Mouse (Mus musculus): Measurements from ENCODE around the gene Defb36.

Gene Defb36

GRCm38 (mm10) chr2:152604057-152604456 lies at the start of gene Defb36:
TSS of gene Defb36 (plus strand) at chr2:152604327.
- DNase-seq (ENCODE audit: low spot score in 2 of 2), result no peak

- DNase-seq (ENCODE audit: low spot score in 2 of 2), result no peak
Measured at GRCm38 (mm10) chr2:152556655-152557054, 47.5 kb upstream of the Defb36 start.

GRCm38 (mm10) chr2:152569038-152569437 lies 35.1 kb upstream of the Defb36 start, which contains the start of gene Gm17416:
TSS of gene Gm17416 (plus strand) at chr2:152569338.
- no peak for DNase-seq (ENCODE audit: low spot score in 2 of 2)

GRCm38 (mm10) chr2:152569881-152570280 lies 34.2 kb upstream of the Defb36 start:
- no peak for DNase-seq (ENCODE audit: low spot score in 2 of 2)

DNA sequence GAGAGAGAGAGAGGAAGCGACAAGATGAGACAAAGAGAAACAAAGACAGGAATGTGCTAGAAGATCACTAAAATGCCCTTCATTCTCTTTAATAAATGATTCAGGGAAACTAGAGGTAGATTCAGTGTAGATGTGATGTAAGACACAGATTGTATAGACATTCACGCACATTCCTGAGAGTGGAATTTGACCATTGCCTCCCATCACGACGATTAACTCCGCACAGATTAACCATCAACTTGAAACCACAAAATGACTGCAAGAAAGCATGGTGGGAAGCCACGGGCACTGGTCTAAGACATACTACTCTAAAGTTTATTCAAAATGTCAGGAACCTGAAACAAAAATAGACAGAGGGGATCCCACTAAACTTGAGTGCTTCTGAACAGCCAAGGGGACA lies 33.8 kb upstream of the Defb36 start:
- no peak for DNase-seq (ENCODE audit: low spot score in 2 of 2)

DNA sequence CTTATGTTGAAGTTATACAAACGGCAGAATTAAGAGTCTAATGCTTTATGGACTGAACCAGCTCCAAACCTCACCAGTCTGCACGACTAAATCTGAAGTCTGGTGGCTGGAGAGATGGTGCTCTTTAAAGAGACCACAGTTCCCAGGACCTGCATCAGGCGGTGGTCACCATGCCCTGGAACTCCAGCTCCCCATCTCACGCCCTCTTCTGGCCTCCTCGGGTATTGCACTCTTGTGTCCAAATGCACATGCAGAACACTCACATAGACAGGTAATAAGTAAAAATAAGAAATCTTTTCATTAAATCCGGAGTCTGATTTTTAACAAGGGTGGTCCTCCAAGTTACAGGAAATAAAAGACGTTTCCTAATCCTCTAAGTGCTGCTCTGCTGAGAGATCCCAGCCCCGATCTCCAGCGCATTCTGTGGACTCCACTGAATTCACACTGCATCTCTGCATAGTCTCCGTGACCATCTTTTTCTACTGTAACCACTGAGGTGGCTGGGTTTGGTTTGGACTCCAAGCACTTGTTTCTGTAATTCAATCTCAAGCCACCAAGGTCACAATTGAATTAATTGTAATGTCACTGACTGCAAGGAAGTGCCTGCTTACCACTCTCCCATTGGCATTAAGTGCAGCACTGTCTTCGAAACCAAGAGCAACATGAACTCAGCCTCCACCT lies 31.9 kb upstream of the Defb36 start, which contains the start of gene Defb21:
Defb21 (plus strand) TSS at position 631 of the 681 bp plus-strand sequence.
- no peak for DNase-seq (ENCODE audit: low spot score in 2 of 2)

- no peak for DNase-seq (ENCODE audit: low spot score in 2 of 2)
Measured at GRCm38 (mm10) chr2:152573484-152573883, 30.6 kb upstream of the Defb36 start.

- DNase-seq (ENCODE audit: low spot score in 2 of 2), result no peak
Measured at GRCm38 (mm10) chr2:152580107-152580506, 24.0 kb upstream of the Defb36 start, which contains the start of gene Defb19. TSS of gene Defb19 (minus strand) at chr2:152580312.

GRCm38 (mm10) chr2:152580612-152581011 lies 23.5 kb upstream of the Defb36 start:
- no peak for DNase-seq (ENCODE audit: low spot score in 2 of 2)

DNA sequence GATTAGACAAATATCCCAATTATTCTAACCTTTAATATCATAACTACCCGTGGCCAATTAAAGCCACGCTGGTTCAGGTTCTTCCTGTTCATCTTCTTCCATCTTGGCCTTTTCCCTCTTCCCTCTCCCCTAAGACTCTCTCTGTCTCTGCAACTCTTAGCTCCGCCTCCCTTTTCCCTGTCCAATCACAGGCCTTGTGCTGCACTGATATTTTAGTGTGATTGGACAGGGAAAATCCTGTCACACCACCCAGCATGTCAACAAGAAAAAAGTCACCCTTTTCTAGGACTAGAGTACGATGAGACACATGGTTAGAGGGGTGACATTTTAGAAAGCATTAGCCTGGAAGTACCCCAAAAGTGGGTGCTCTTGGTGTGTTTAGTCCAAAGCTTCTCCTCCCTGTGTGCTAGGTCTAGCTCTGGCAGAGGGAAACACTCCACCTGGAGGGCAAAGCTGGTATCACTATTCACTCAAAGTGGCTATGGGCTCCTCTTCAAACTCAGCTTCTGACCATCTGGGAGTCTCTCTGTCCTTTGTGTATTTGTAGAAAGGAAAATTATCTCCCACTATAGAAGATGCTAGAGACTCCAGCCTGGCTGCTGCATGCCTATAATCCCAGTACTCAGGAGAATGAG lies 17.1 kb upstream of the Defb36 start:
- no peak for DNase-seq (ENCODE audit: low spot score in 2 of 2)

DNA sequence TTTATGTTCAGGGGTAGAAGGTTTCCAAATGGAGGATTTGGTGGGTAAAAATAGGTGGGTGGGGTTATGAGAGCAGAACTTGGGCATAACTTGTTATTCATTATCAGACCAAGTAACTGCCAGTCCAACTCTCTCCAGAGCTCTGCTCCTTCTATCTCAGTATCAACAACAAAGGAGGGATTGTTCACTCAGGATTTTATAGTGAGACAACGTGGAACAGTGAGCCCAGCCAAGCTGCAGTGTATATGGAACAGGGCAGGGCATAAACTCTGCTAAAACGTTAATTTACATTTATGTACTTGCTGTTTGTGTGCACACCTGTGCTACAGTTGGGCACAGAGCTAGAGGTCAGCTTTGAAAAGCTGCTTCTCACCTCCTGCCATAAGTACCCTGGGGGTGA lies 15.7 kb upstream of the Defb36 start:
- no peak for DNase-seq (ENCODE audit: low spot score in 2 of 2)

GRCm38 (mm10) chr2:152589021-152589420 lies 15.1 kb upstream of the Defb36 start:
- DNase-seq (ENCODE audit: low spot score in 2 of 2), result no peak

DNA sequence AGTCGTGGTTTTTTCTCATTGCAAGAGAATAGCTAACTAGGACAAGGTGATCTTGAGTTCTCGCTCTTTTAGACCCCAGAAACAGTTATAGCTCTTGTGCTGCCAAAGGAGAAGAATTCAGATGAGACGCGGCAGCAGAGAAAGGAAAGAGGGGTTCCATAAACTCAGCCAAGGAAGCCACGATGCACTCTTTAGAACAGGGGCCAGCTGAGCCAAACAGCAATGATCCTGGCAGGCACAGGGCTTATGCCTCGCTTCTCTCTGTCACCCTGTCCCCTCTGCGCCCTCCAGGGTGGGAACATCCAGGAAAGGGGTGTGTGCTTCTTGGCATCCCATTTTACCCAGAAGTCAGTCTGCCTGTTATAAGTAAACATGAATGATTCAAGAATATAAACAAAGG lies 4.8 kb upstream of the Defb36 start, which contains the start of gene Defb45:
Defb45 (minus strand) TSS at position 101 of the 400 bp plus-strand sequence.
- DNase-seq (ENCODE audit: low spot score in 2 of 2), result no peak

DNA sequence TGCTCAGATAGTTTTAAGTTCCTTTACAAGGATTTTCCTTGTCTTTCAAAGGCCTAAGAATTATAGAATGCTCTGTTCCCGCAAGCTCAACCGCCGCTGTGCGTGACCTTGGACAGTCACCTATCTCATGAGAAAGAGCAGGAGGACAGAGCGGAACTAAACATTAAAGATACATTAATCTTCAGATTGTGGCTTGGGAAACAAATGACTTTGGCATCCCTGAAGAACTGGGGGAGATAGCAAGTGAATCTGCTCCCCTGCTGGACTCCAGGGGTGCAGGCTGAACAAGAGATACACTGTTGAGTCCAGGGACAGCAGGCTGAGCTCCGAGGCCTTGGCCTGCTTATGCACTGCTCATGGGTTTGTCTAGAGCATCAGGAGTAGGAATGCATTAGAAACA lies 4.1 kb upstream of the Defb36 start:
- DNase-seq (ENCODE audit: low spot score in 2 of 2), result no peak

- no peak for DNase-seq (ENCODE audit: low spot score in 2 of 2)
Measured at GRCm38 (mm10) chr2:152601275-152601960, 2.7 kb upstream of the Defb36 start.

DNA sequence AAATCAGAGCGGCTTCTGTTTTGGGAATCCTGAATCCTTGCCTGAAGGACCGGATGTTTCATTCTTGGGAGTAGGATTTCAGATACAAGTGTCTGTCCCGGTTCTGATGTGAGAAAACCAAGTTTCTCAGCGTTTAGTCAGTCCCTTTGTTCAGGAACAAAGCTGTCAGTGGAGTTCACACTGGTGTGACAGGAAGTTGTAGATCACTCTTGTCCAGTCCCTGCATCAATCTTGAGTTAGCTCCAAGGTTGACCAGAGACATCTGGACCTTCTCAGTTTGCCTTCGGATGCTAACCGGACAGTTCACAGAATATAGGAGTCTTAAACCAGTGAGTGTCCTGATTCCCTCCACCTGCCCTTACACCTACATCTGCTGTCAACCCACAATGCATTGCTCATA lies 3.6 kb downstream of the Defb36 start:
- DNase-seq (ENCODE audit: low spot score in 2 of 2), result no peak

- DNase-seq (ENCODE audit: low spot score in 2 of 2), result no peak
Measured at GRCm38 (mm10) chr2:152608719-152609118, 4.6 kb downstream of the Defb36 start.

- DNase-seq (ENCODE audit: low spot score in 2 of 2), result no peak
Measured at GRCm38 (mm10) chr2:152612193-152612592, 8.1 kb downstream of the Defb36 start.

- DNase-seq (ENCODE audit: low spot score in 2 of 2), result peak; percentile 20
Measured at GRCm38 (mm10) chr2:152615563-152615962, 11.4 kb downstream of the Defb36 start.

- no peak for DNase-seq (ENCODE audit: low spot score in 2 of 2)
Measured at GRCm38 (mm10) chr2:152616470-152616869, 12.3 kb downstream of the Defb36 start.

DNA sequence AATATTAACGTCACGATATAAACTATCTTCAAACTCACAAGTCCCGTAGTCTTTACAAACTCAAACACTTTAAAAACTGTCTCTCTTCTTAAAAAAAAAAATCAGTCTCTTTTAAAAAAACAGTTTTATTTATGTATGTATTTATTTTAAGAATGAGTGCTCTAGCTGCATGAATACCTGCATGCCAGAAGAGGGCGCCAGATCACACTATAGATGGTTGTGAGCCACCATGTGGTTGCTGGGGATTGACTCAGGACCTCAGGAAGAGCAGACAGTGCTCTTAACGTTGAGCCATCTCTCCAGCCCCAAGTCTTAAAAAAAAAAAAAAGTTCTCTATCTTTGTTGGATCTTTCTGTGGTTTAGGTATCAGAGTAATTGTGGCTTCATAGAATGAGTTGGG lies 13.2 kb downstream of the Defb36 start:
- DNase-seq (ENCODE audit: low spot score in 2 of 2), result peak in 1 of 2 experiments; percentile 11

DNA sequence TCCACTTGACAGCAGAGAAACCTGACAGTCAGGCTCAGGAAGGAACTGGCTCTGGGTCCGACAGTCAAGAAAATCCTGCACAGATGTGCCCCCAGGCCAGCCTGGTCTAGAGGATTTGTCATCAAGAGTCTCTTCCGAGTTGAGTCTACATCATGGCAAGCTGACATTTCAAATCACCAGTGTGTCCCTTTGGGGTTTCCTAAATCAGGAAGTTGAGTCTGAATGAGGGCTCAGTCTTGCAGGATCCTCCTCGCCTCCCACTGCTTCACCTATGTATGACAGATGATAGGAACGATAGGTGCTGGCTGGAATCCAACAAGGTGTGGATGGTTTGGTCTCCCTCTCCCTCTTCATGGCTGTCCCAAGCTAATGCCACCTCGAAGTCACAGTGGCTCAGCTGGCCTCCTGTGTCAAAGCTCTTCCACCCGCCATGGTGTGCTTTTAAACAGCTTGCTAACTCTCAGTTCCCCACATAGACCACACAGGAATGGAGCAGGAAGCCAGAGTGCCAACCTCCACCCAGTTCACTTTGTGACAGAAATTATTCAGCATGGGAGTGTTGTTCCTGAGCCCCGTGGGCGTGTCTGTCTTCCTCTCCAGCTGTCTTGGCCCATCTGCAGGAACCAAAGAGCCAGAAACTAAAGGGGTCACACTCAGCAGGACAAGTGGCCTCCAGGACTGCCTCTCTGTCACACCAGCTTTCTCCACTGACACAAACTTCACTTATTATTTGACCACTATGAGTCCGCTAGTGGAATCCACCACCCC lies 16.4 kb downstream of the Defb36 start:
- no peak for DNase-seq (ENCODE audit: low spot score in 2 of 2)
